Mouse (Mus musculus): Measurements from ENCODE around the gene Gm3047. TPM values are rescaled to one million over a fixed set of nuclear protein-coding genes. Genes with fewer than 3 reads are reported as not detected.
"Not testable (repeated sequence)": the region's sequence is repeated elsewhere in the genome, so short reads cannot be mapped to it uniquely, and the experiment has no call there.

Gene Gm3047
- not detected in 2 replicates for polyA plus RNA-seq (2012; rRNA removed)

GRCm38 (mm10) chr14:4555105-4555504, at the start of gene Gm3047:
TSS of gene Gm3047 (plus strand) at chr14:4555405.
- H3K36me3 ChIP-seq (ENCODE audit: control insufficient read depth, insufficient read depth, low read length); H3K4me1 ChIP-seq (replicated peaks; ENCODE audit: control insufficient read depth, insufficient read depth, low read length); H3K4me3 ChIP-seq (ENCODE audit: control insufficient read depth, insufficient read depth, low read length); DNase-seq; H3K27ac ChIP-seq (ENCODE audit: control insufficient read depth, insufficient read depth, low read length); H3K27me3 ChIP-seq (ENCODE audit: control insufficient read depth, insufficient read depth, low read length): not testable (repeated sequence)
- no CpG with 5 or more reads among the region's 2 CpGs for WGBS

Other genes with a start within 250 kb of the Gm3047 start
- gene Gm3149, start 238.1 kb upstream of the Gm3047 start, polyA plus RNA-seq (2012; rRNA removed): not detected in 2 replicates
- 0.11 TPM in 1 of 2 replicates, not detected in the other for gene 2610042L04Rik, start 220.6 kb upstream of the Gm3047 start, polyA plus RNA-seq (2012; rRNA removed)
- gene Gm3159, start 157.9 kb upstream of the Gm3047 start, polyA plus RNA-seq (2012; rRNA removed): not detected in 2 replicates
- 0.05 TPM in 1 of 2 replicates, not detected in the other for gene Gm3164, start 140.0 kb upstream of the Gm3047 start, polyA plus RNA-seq (2012; rRNA removed)
- not detected in 2 replicates for gene Gm3173, start 124.4 kb upstream of the Gm3047 start, polyA plus RNA-seq (2012; rRNA removed)
- gene Gm3182, start 73.7 kb upstream of the Gm3047 start, polyA plus RNA-seq (2012; rRNA removed): not detected in 2 replicates
- not detected in 2 replicates for gene Gm8159, start 76.9 kb downstream of the Gm3047 start, polyA plus RNA-seq (2012; rRNA removed)
- gene Gm3239, start 108.8 kb downstream of the Gm3047 start, polyA plus RNA-seq (2012; rRNA removed): not detected in 2 replicates
- not detected in 2 replicates for gene Gm7876, start 153.8 kb downstream of the Gm3047 start, polyA plus RNA-seq (2012; rRNA removed)
- 0.07 TPM in 1 of 2 replicates, not detected in the other for gene Gm3252, start 171.4 kb downstream of the Gm3047 start, polyA plus RNA-seq (2012; rRNA removed)
- not detected in 2 replicates for gene Gm9602, start 220.9 kb downstream of the Gm3047 start, polyA plus RNA-seq (2012; rRNA removed)